Mouse (Mus musculus) erythroblast, embryonic 14.5 days (primary cell): ENCODE data around the gene Asxl1.

Experiments used
- GATA1 ChIP-seq: IDR thresholded peaks from 2 replicates; pipeline ENCODE4 v1.6.1; 2012; ENCODE audit warnings: low read length, inconsistent platforms, mixed read lengths
- TAL1 ChIP-seq: IDR thresholded peaks from 3 replicates; pipeline ENCODE4 v1.6.1; 2012; ENCODE audit warnings: low read length, inconsistent platforms, mixed read lengths

- TF ChIP-seq GATA1 (no peak), TAL1 (no peak)
Measured at GRCm38 (mm10) chr2:153308586-153308985, 37.0 kb upstream of the Asxl1 start.
